Comparison of ENCODE assay signal across 32 mouse cellular contexts in genomic region chr13:57708425-57708824, GRCm38 (mm10).
"Had no signal": no experiment of that assay in that cellular context is flagged by ENCODE, and none has a peak within 500 bp of the region (broad histone marks: within the 10 kb centered on the region; RNA-seq: fewer than 3 reads in every experiment).

No protein-coding gene starts in this region.

- H3K4me1 ChIP-seq: limb, embryonic 10.5 days; limb, embryonic 15.5 days; liver, embryonic 12.5 days; liver, embryonic 13.5 days; lung, embryonic 15.5 days; megakaryocyte, embryonic 14.5 days; midbrain, embryonic 10.5 days; midbrain, embryonic 12.5 days had no signal

- H3K9me3 ChIP-seq: limb, embryonic 10.5 days; limb, embryonic 12.5 days; limb, embryonic 13.5 days; limb, embryonic 15.5 days; liver, embryonic 12.5 days; liver, embryonic 13.5 days; liver, embryonic 15.5 days; lung, embryonic 15.5 days; midbrain, embryonic 10.5 days; midbrain, embryonic 12.5 days; midbrain, embryonic 13.5 days; midbrain, embryonic 15.5 days had no signal

- H3K4me2 ChIP-seq: limb, embryonic 12.5 days; limb, embryonic 13.5 days; limb, embryonic 15.5 days; liver, embryonic 11.5 days; liver, embryonic 12.5 days; liver, embryonic 13.5 days; liver, embryonic 15.5 days; lung, embryonic 14.5 days; lung, embryonic 15.5 days; midbrain, embryonic 11.5 days; midbrain, embryonic 12.5 days; midbrain, embryonic 13.5 days; midbrain, embryonic 15.5 days had no signal

- H3K36me3 ChIP-seq: limb, embryonic 10.5 days; limb, embryonic 12.5 days; limb, embryonic 13.5 days; limb, embryonic 15.5 days; liver, embryonic 12.5 days; liver, embryonic 13.5 days; liver, embryonic 15.5 days; lung, embryonic 15.5 days; midbrain, embryonic 10.5 days; midbrain, embryonic 12.5 days; midbrain, embryonic 13.5 days; midbrain, embryonic 15.5 days had no signal

- H3K27me3 ChIP-seq: limb, embryonic 12.5 days; limb, embryonic 13.5 days; limb, embryonic 15.5 days; liver, embryonic 13.5 days; liver, embryonic 15.5 days; lung, embryonic 15.5 days; megakaryocyte, embryonic 14.5 days; midbrain, embryonic 12.5 days; midbrain, embryonic 13.5 days; midbrain, embryonic 15.5 days had no signal

- H3K9ac ChIP-seq: limb, embryonic 12.5 days; limb, embryonic 13.5 days; limb, embryonic 15.5 days; liver, embryonic 12.5 days; liver, embryonic 13.5 days; liver, embryonic 14.5 days; liver, embryonic 15.5 days; liver, postnatal 0 days; lung, embryonic 14.5 days; lung, embryonic 15.5 days; midbrain, embryonic 12.5 days; midbrain, embryonic 13.5 days; midbrain, embryonic 15.5 days had no signal

- H3K4me3 ChIP-seq: left cerebral cortex, adult 2 months; limb, embryonic 10.5 days; limb, embryonic 12.5 days; limb, embryonic 13.5 days; limb, embryonic 15.5 days; liver, embryonic 12.5 days; liver, embryonic 13.5 days; liver, embryonic 15.5 days; lung, embryonic 15.5 days; megakaryocyte, embryonic 14.5 days; midbrain, embryonic 10.5 days; midbrain, embryonic 12.5 days; midbrain, embryonic 13.5 days; midbrain, embryonic 15.5 days had no signal

- DNase-seq: layer of hippocampus, postnatal 36 days; left cerebral cortex, postnatal 4 days; liver; liver, embryonic 13.5 days; liver, postnatal 0 days; lung, adult 18-20 months; lung, adult 2 months; lung, embryonic 14.5 days; lung, postnatal 10 days; lung, postnatal 14 days; lung, postnatal 36 days; lung, postnatal 4 days; midbrain, embryonic 14.5 days had no signal

- H3K27ac ChIP-seq: left cerebral cortex, adult 2 months; limb, embryonic 10.5 days; limb, embryonic 12.5 days; limb, embryonic 13.5 days; limb, embryonic 15.5 days; liver, embryonic 12.5 days; liver, embryonic 13.5 days; liver, embryonic 14.5 days; liver, embryonic 15.5 days; lung, embryonic 15.5 days; macrophage; midbrain, embryonic 10.5 days; midbrain, embryonic 12.5 days; midbrain, embryonic 13.5 days; midbrain, embryonic 15.5 days had no signal

- ATAC-seq: liver, embryonic 12.5 days; liver, postnatal 0 days; lung, postnatal 0 days; midbrain, embryonic 13.5 days; midbrain, embryonic 15.5 days; midbrain, embryonic 16.5 days had no signal
